Mouse (Mus musculus) spleen, adult 12 weeks (tissue): ENCODE results near the gene Vmn2r28.
"Not testable (repeated sequence)": the region's sequence is repeated elsewhere in the genome, so short reads cannot be mapped to it uniquely, and the experiment has no call there.

Experiments
- DNase-seq: peaks from one replicate; pipeline ENCODE4 v3.0.0; 2022; ENCODE audit warnings: low spot score

The Vmn2r28 gene

GRCm38 (mm10) chr7:5493856-5494255, at the start of gene Vmn2r28:
Gene Vmn2r28, minus strand, starts transcription at chr7:5493956.
- not testable (repeated sequence) for DNase-seq

- DNase-seq = not testable (repeated sequence)
Observed at GRCm38 (mm10) chr7:5540770-5541436, 47.1 kb upstream of the Vmn2r28 start.

- DNase-seq = no peak
Observed at GRCm38 (mm10) chr7:5456674-5457073, 37.1 kb downstream of the Vmn2r28 start, which contains the start of gene Vmn1r59. Gene Vmn1r59, minus strand, starts transcription at chr7:5456774.

GRCm38 (mm10) chr7:5454011-5454410, 39.7 kb downstream of the Vmn2r28 start:
- not testable (repeated sequence) for DNase-seq

DNA sequence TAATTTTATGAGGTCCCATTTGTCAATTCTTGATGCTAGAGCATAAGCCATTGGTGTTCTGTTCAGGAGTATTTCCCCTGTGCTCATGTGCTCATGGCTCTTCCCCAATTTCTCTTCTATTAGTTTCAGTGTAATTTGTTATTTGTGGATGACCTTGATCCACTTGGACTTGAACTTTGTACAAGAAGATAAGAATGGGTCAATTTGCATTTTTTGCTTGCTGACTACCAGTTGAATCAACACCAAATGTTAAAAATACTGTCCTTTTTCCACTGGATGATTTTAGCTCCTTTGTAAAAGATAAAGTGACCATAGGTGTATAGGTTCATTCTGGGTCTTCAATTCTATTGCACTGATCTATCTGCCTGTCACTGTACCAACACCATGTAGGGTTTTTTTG, 45.1 kb downstream of the Vmn2r28 start:
- no peak for DNase-seq
